Mouse (Mus musculus): ENCODE data around the gene Ly6f. TPM values are rescaled to one million over a fixed set of nuclear protein-coding genes. Genes with fewer than 3 reads are reported as not detected.
"Not testable (repeated sequence)": the region's sequence is repeated elsewhere in the genome, so short reads cannot be mapped to it uniquely, and the experiment has no call there.

Ly6f gene
- total RNA-seq (2018; cell fraction: chromatin; rRNA removed), result not detected
- total RNA-seq (2018; cell fraction: cytosol; rRNA removed), result not detected
- total RNA-seq (2018; cell fraction: nucleus; rRNA removed), result not detected
- polyA plus RNA-seq (2018), result not detected in 3 replicates

- Histone ChIP-seq H3K36me3 (ENCODE audit: inconsistent target) (no peaks in the 10 kb centered on the region), H3K79me2 (ENCODE audit: inconsistent target) (no peaks in the 10 kb centered on the region), H3K4me3 (ENCODE audit: inconsistent target) (no peak within 1 kb of the TSS), H3K27ac (no peak within 1 kb of the TSS)
These were observed at the start of gene Ly6f for GRCm38 (mm10) chr15:75268121-75268520. Ly6f (plus strand) TSS chr15:75268421.

GRCm38 (mm10) chr15:75221942-75222341, 46.3 kb upstream of the Ly6f start:
- Histone ChIP-seq H3K36me3 (ENCODE audit: inconsistent target) (no peaks in the 10 kb centered on the region), H3K79me2 (ENCODE audit: inconsistent target) (no peaks in the 10 kb centered on the region), H3K27ac (no peak overlapping the region), H3K4me3 (ENCODE audit: inconsistent target) (no peak overlapping the region)

GRCm38 (mm10) chr15:75237736-75238288, 30.4 kb upstream of the Ly6f start:
- WGBS (ENCODE audit: missing documents), result 92% methylated on average over 3 of the region's 3 CpGs

GRCm38 (mm10) chr15:75240558-75240957, 27.7 kb upstream of the Ly6f start:
- H3K27ac ChIP-seq, result no peak overlapping the region
- no peaks in the 10 kb centered on the region for H3K36me3 ChIP-seq (ENCODE audit: inconsistent target)
- WGBS (ENCODE audit: missing documents), result 94% methylated on average over 2 of the region's 2 CpGs
- no peaks in the 10 kb centered on the region for H3K79me2 ChIP-seq (ENCODE audit: inconsistent target)
- H3K4me3 ChIP-seq (ENCODE audit: inconsistent target), result no peak overlapping the region

More at GRCm38 (mm10) chr15:75237736-75238288, 30.4 kb upstream of the Ly6f start:
- Histone ChIP-seq H3K36me3 (ENCODE audit: inconsistent target) (no peaks in the 10 kb centered on the region), H3K4me3 (ENCODE audit: inconsistent target) (no peak overlapping the region), H3K79me2 (ENCODE audit: inconsistent target) (no peaks in the 10 kb centered on the region), H3K27ac (no peak overlapping the region)

GRCm38 (mm10) chr15:75242756-75243640, 25.2 kb upstream of the Ly6f start:
- no peaks in the 10 kb centered on the region for H3K36me3 ChIP-seq (ENCODE audit: inconsistent target)
- no peak overlapping the region for H3K4me3 ChIP-seq (ENCODE audit: inconsistent target)
- no peak overlapping the region for H3K27ac ChIP-seq
- WGBS (ENCODE audit: missing documents), result 86% methylated on average over 3 of the region's 3 CpGs
- H3K79me2 ChIP-seq (ENCODE audit: inconsistent target), result no peaks in the 10 kb centered on the region

GRCm38 (mm10) chr15:75254671-75255070, 13.6 kb upstream of the Ly6f start:
- Histone ChIP-seq H3K79me2 (ENCODE audit: inconsistent target) (no peaks in the 10 kb centered on the region), H3K27ac (no peak overlapping the region), H3K4me3 (ENCODE audit: inconsistent target) (no peak overlapping the region), H3K36me3 (ENCODE audit: inconsistent target) (no peaks in the 10 kb centered on the region)
- 88% methylated on average over 3 of the region's 3 CpGs for WGBS (ENCODE audit: missing documents)

- H3K27ac ChIP-seq, result no peak overlapping the region
- no peaks in the 10 kb centered on the region for H3K36me3 ChIP-seq (ENCODE audit: inconsistent target)
- H3K79me2 ChIP-seq (ENCODE audit: inconsistent target), result no peaks in the 10 kb centered on the region
- no peak overlapping the region for H3K4me3 ChIP-seq (ENCODE audit: inconsistent target)
These were observed 2.4 kb upstream of the Ly6f start for GRCm38 (mm10) chr15:75265863-75266262.

- no peaks in the 10 kb centered on the region for H3K36me3 ChIP-seq (ENCODE audit: inconsistent target)
- 60% methylated on average over 1 of the region's 1 CpGs for WGBS (ENCODE audit: missing documents)
- no peak overlapping the region for H3K4me3 ChIP-seq (ENCODE audit: inconsistent target)
- H3K79me2 ChIP-seq (ENCODE audit: inconsistent target), result no peaks in the 10 kb centered on the region
- no peak overlapping the region for H3K27ac ChIP-seq
These were observed 1.6 kb upstream of the Ly6f start for GRCm38 (mm10) chr15:75266626-75267025.

- no peaks in the 10 kb centered on the region for H3K36me3 ChIP-seq (ENCODE audit: inconsistent target)
- no peak overlapping the region for H3K4me3 ChIP-seq (ENCODE audit: inconsistent target)
- no peaks in the 10 kb centered on the region for H3K79me2 ChIP-seq (ENCODE audit: inconsistent target)
- H3K27ac ChIP-seq, result no peak overlapping the region
- WGBS (ENCODE audit: missing documents), result 84% methylated on average over 5 of the region's 5 CpGs
These were observed 952 bp downstream of the Ly6f start for GRCm38 (mm10) chr15:75268916-75269829.

GRCm38 (mm10) chr15:75270169-75270568, 1.9 kb downstream of the Ly6f start:
- Histone ChIP-seq H3K79me2 (ENCODE audit: inconsistent target) (no peaks in the 10 kb centered on the region), H3K36me3 (ENCODE audit: inconsistent target) (no peaks in the 10 kb centered on the region), H3K27ac (no peak overlapping the region), H3K4me3 (ENCODE audit: inconsistent target) (no peak overlapping the region)

GRCm38 (mm10) chr15:75270691-75271362, 2.6 kb downstream of the Ly6f start:
- Histone ChIP-seq H3K79me2 (ENCODE audit: inconsistent target) (no peaks in the 10 kb centered on the region), H3K36me3 (ENCODE audit: inconsistent target) (no peaks in the 10 kb centered on the region), H3K4me3 (ENCODE audit: inconsistent target) (no peak overlapping the region), H3K27ac (no peak overlapping the region)
- 87% methylated on average over 3 of the region's 3 CpGs for WGBS (ENCODE audit: missing documents)

GRCm38 (mm10) chr15:75271426-75271825, 3.2 kb downstream of the Ly6f start:
- 55% methylated on average over 1 of the region's 1 CpGs for WGBS (ENCODE audit: missing documents)
- no peaks in the 10 kb centered on the region for H3K36me3 ChIP-seq (ENCODE audit: inconsistent target)
- no peak overlapping the region for H3K4me3 ChIP-seq (ENCODE audit: inconsistent target)
- H3K79me2 ChIP-seq (ENCODE audit: inconsistent target), result no peaks in the 10 kb centered on the region
- no peak overlapping the region for H3K27ac ChIP-seq

- Histone ChIP-seq H3K4me3 (ENCODE audit: inconsistent target) (no peak overlapping the region), H3K36me3 (ENCODE audit: inconsistent target) (no peaks in the 10 kb centered on the region), H3K27ac (no peak overlapping the region), H3K79me2 (ENCODE audit: inconsistent target) (no peaks in the 10 kb centered on the region)
- 67% methylated on average over 3 of the region's 3 CpGs for WGBS (ENCODE audit: missing documents)
These were observed 3.7 kb downstream of the Ly6f start for GRCm38 (mm10) chr15:75271891-75272290.

GRCm38 (mm10) chr15:75281991-75282390, 13.8 kb downstream of the Ly6f start:
- H3K27ac ChIP-seq; H3K79me2 ChIP-seq (ENCODE audit: inconsistent target); H3K36me3 ChIP-seq (ENCODE audit: inconsistent target); H3K4me3 ChIP-seq (ENCODE audit: inconsistent target): not testable (repeated sequence)
- 79% methylated on average over 4 of the region's 5 CpGs for WGBS (ENCODE audit: missing documents)
